Mouse (Mus musculus): ENCODE data around the gene Wdr5b. TPM values are rescaled to one million over a fixed set of nuclear protein-coding genes. Genes with fewer than 3 reads are reported as not detected.
"Not testable (repeated sequence)": the region's sequence is repeated elsewhere in the genome, so short reads cannot be mapped to it uniquely, and the experiment has no call there.

Wdr5b gene
- total RNA-seq (2022), result 1 to 10 TPM; 2.3 to 3.0 (median 2.5) TPM

DNA sequence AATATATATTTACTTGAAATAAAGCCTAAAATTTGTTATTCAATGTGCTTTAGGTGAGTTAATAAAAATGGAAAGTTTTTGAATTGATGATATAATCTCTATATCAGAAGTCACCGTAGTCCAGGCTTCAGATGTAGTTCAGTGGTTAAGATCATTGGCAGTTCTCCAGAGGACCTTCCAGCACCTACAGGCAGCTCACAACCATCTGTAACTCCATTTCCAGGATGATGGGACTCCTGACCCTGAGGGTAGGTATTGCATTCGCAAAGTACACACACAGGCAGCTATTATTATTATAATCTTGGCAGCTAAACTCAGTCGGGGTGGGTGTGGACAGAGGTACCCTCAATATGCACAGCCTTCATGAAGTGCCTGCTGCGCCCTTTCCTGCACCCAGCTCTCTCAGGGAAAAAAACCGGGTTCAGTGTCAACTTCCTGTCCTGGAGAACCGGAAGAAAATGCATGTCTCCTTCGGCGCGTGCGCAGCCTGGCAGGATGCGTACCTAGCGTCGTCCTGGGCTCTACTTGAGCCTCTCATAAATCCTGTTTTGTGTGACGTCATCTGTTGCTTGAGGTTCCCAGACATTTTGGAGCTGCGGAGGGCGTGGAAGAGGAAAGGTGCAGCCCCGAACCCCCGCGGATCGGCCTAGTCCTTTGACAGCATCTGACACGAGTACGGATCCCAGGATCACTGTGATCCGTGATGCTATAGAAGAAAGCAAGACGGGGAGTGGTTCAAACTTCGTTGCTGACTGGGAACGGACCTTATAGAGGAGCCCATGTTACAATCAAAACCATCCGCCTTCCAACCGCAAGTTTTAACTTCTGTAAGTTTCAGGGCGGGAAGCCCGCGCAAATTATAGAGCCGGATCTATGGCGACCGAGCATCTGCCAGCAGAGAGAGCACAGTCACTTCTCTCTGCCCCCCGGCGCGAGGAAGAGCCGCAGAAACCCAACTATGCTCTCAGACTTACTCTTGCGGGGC, at the start of gene Wdr5b:
Gene Wdr5b (plus strand): TSS at position 551 of the 985 bp plus-strand sequence.
- peak; percentile 87 to 92 for DNase-seq (ENCODE audit: low spot score in 2 of 2)

GRCm38 (mm10) chr16:35992391-35992790, 48.6 kb upstream of the Wdr5b start:
- no peak for DNase-seq (ENCODE audit: low spot score in 2 of 2)

DNA sequence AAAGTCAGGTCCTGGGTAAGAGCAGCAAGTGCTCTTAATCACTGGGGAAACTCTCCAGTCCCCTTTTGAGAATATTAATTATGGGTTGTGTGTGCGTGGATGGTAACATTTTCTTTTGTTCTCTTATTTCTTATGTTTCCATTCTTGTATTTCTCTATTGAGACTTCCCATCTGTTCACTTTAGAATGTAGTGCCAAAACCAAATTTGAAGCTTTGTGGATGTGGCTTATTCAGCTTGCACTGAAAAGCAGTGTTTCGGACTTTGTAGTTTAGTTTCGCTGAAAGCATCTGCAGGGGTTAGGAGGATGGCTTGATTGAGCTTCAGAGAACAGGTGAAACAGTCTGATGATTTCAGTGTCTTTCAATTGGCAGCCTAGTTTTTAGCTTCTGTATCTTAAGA, 47.7 kb upstream of the Wdr5b start:
- no peak for DNase-seq (ENCODE audit: low spot score in 2 of 2)

GRCm38 (mm10) chr16:35998852-35999251, 42.1 kb upstream of the Wdr5b start:
- not testable (repeated sequence) for DNase-seq (ENCODE audit: low spot score in 2 of 2)

GRCm38 (mm10) chr16:36008396-36008795, 32.6 kb upstream of the Wdr5b start:
- DNase-seq (ENCODE audit: low spot score in 2 of 2), result no peak

DNA sequence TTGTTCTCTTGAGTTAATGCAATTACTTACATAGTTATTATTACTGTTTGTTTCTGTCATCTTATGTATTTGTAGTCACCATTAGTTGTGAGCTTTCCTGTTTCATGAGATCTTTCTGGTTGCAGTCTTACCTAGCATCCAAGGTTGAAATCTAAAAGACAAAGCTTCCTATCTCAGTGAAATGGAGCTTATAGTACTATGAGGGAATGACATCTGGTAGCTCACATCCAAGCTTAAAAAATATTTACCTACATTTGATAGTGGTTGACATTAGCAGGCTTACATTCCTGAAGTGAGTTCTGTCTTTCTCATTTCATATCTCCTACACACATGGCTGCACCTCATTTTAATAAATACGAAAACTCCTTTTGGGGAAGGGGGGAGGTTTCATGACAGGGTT, 24.7 kb upstream of the Wdr5b start:
- DNase-seq (ENCODE audit: low spot score in 2 of 2), result no peak

DNA sequence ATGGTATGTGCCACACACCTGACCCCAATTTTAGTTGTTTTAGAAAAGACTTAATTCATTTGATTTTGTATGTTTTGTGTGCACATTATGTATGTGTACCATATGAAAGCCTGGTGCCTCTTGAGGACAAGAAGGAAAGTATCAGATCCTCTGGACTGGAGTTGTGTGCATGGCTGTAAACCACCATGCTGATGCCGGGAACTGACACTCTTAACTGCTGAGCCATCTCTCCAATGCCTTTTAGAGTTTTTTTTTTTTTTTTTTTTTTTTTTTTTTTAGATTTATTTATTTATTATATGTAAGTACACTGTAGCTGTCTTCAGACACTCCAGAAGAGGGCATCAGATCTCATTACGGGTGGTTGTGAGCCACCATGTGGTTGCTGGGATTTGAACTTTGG, 12.9 kb upstream of the Wdr5b start:
- not testable (repeated sequence) for DNase-seq (ENCODE audit: low spot score in 2 of 2)

DNA sequence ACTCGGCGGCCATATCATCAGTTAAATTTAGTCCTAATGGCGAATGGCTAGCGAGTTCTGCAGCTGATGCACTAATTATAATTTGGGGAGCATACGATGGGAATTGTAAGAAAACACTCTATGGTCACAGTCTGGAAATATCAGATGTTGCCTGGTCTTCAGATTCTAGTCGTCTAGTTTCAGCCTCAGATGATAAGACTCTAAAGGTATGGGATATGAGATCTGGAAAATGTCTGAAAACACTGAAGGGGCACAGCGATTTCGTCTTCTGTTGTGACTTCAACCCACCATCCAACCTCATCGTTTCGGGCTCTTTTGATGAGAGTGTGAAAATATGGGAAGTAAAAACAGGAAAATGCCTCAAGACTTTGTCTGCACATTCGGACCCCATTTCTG, 633 bp downstream of the Wdr5b start:
- DNase-seq (ENCODE audit: low spot score in 2 of 2), result no peak

DNA sequence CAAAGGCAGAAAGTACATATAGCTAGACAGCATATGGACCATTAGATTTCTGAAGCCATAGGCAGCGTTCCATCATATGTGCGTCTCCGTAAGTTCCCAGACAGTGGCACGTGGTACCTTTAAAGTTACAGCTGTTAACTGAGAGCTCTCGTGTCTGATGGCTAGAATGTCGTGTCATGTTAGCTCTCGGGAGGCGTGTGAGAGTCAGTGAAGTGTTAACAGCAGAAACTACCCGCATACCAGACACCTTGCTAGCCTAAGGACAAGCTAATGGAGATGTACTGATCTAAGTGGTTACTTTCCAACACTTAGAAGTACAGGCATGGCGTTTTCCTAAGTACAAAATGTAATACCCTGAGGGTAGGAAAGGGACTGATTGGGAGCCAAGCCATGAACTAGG, 2.1 kb downstream of the Wdr5b start:
- DNase-seq (ENCODE audit: low spot score in 2 of 2), result no peak

GRCm38 (mm10) chr16:36043964-36044363, 3.0 kb downstream of the Wdr5b start:
- no peak for DNase-seq (ENCODE audit: low spot score in 2 of 2)

- no peak for DNase-seq (ENCODE audit: low spot score in 2 of 2)
These were observed 6.5 kb downstream of the Wdr5b start for GRCm38 (mm10) chr16:36047538-36047937.

GRCm38 (mm10) chr16:36051491-36051890, 10.5 kb downstream of the Wdr5b start:
- no peak for DNase-seq (ENCODE audit: low spot score in 2 of 2)

DNA sequence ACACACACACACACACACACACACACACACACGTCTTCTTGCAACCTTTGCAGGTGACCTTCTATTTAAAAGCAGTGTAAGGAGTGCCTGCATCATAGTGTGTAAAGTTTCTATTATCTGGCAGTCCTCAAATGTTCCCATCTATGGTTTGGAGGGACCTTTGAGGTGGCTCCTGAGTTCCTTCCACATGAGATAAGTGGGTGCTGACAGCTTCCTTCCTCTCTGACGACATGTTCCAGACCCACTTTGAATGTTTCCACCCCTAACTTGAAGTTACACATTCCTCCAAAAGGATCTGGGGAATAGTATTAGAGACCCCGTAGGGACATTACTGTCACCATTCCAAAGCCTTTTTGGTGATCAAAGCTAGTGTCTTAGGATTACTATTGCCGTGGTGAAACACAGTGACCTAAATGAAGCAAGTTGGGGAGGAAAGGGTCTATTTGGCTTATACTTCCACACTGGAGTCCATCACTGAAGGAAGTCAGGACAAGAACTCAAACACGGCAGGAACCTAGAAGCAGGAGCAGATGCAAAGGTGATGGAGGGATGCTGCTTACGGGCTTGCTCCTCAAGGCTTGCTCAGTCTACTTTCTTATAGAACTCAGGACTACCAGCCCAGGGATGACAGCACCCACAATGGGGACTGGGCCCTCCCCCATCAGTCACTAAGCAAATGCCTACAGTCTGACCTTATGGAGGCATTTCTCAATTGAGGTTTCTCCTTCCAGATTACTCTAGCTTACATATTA, 12.7 kb downstream of the Wdr5b start:
- DNase-seq (ENCODE audit: low spot score in 2 of 2), result no peak

GRCm38 (mm10) chr16:36054920-36055319, 13.9 kb downstream of the Wdr5b start:
- DNase-seq (ENCODE audit: low spot score in 2 of 2), result no peak

DNA sequence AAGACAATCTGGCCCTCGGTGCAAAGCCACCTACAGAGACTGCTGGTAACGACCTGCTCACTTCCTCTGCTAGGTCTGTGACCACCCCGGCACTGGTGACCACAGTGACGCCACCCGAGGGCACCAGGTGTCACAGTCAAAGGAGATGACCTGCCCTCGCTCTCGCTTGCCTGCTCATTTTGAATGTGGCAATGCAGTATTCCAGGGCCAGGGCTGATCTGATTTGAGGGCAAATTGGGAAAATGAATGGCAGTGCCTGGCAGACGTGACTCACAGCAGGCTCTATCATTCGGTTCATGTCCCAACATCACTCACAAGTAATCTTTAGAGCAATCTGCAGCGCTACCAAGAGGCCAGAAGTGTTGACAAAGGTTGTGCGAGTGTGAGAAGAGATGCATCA, 15.4 kb downstream of the Wdr5b start:
- DNase-seq (ENCODE audit: low spot score in 2 of 2), result no peak

GRCm38 (mm10) chr16:36057933-36058475, 17.0 kb downstream of the Wdr5b start:
- DNase-seq (ENCODE audit: low spot score in 2 of 2), result no peak

DNA sequence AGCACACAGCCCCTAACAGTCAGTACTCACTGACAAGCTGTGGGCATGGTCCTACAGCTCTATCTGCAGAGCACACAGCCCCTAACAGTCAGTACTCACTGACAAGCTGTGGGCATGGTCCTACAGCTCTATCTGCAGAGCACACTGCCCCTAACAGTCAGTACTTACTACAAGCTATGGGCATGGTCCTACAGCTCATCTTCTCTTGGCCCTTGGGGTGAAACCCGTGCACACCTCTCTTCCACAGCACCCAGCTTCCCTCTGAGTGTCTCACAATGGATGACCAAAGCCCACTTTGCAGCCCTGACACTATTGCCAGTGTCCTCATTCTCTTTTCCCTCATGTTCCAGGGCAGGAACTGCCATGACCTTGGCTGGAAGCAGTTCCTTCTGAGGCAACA, 21.5 kb downstream of the Wdr5b start:
- DNase-seq (ENCODE audit: low spot score in 2 of 2), result not testable (repeated sequence)

DNA sequence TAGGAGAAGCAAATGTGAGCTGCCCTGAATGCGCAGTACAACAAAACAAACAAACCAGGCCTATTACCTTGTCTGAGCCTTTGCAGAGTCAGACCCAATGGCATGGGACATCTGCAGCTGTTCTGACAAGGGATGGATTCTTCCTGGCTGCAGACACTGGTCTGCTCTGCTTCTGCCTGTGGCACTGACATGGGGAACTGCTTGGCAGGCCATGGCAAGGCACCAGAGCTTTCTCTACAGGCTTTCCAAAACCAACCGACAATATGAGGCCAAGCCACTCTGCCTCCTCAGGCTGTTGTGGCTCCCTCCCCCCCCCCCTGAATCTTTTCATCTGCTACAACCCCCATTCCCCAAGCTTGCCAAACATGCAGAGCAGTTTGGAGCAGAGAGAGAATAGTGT, 22.3 kb downstream of the Wdr5b start:
- no peak for DNase-seq (ENCODE audit: low spot score in 2 of 2)

DNA sequence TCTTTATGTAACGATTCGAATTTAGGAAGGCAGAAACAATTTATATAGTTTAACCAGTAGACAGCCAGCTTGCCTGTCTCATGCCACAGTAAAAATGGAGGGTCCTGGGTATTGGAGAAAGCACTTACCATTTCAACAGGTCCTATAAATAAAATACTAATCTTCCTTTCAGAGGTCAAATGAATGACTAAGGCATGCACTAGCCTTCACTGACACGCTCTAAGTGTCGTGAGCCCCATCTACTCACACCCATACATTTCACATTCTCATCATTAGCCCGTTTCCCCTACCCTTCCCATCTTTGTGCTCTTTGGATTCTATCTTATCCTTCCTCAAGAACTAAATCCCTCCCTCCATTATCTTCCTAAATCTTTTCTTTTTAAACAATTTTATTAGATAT, 23.9 kb downstream of the Wdr5b start:
- DNase-seq (ENCODE audit: low spot score in 2 of 2), result no peak

GRCm38 (mm10) chr16:36067694-36068093, 26.7 kb downstream of the Wdr5b start:
- no peak for DNase-seq (ENCODE audit: low spot score in 2 of 2)

GRCm38 (mm10) chr16:36068356-36068755, 27.4 kb downstream of the Wdr5b start:
- no peak for DNase-seq (ENCODE audit: low spot score in 2 of 2)
